Mouse (Mus musculus): Measurements from ENCODE around the gene Slc17a5.

- no peak for TF ChIP-seq POLR2A (IDR thresholded peaks at IDR 0.05; ENCODE audit: low read depth, low read length)
- no peak for TF ChIP-seq CTCF (IDR thresholded peaks at IDR 0.05; ENCODE audit: borderline replicate concordance, insufficient read depth, low read length)
Measured at GRCm38 (mm10) chr9:78538421-78538820, 49.4 kb downstream of the Slc17a5 start.
